Mouse (Mus musculus) heart, embryonic 11.5 days (tissue): Measurements from ENCODE around the gene Dnajc13. TPM values are rescaled to one million over a fixed set of nuclear protein-coding genes. Genes with fewer than 3 reads are reported as not detected.

ENCODE experiments used
- ATAC-seq: fragments of 200-750 bp; cut with Nextera tagmentation; replicated peaks from 2 replicates; pipeline ENCODE4 v1.8.0; 2017; ENCODE audit warnings: moderate library complexity; ENCODE audit not compliant: insufficient number of reproducible peaks, low FRiP score, low TSS enrichment
- H3K27ac ChIP-seq: fragments of 300-500 bp; sonication (generic); 2 replicates; pipeline ENCODE4 v1.5.1; 2014; ENCODE audit warnings: mild to moderate bottlenecking, low read depth, low read length
- H3K27me3 ChIP-seq: fragments of 300-500 bp; sonication (generic); 2 replicates; pipeline ENCODE4 v1.6.1; 2014; ENCODE audit warnings: mild to moderate bottlenecking, low read length, mixed read lengths; ENCODE audit not compliant: control insufficient read depth, insufficient read depth
- H3K36me3 ChIP-seq: fragments of 300-500 bp; sonication (generic); 2 replicates; pipeline ENCODE4 v1.6.1; 2014; ENCODE audit warnings: mild to moderate bottlenecking, low read length, moderate library complexity, mixed read lengths; ENCODE audit not compliant: control insufficient read depth, insufficient read depth
- H3K4me1 ChIP-seq: fragments of 300-500 bp; sonication (generic); 2 replicates; pipeline ENCODE4 v1.6.1; 2014; ENCODE audit warnings: low read length; ENCODE audit not compliant: control insufficient read depth, insufficient read depth
- H3K4me2 ChIP-seq: fragments of 300-500 bp; sonication (generic); 2 replicates; pipeline ENCODE4 v1.6.1; 2014; ENCODE audit warnings: mild to moderate bottlenecking, moderate library complexity
- H3K4me3 ChIP-seq: fragments of 300-500 bp; sonication (generic); 2 replicates; pipeline ENCODE4 v1.5.1; 2014; ENCODE audit warnings: low read depth, low read length
- H3K9ac ChIP-seq: fragments of 300-500 bp; sonication (generic); 2 replicates; pipeline ENCODE4 v1.6.1; 2014; ENCODE audit warnings: mild to moderate bottlenecking, low read depth, low read length, moderate library complexity
- H3K9me3 ChIP-seq: fragments of 300-500 bp; sonication (generic); replicated peaks from 2 replicates; pipeline ENCODE4 v1.6.1; 2016; ENCODE audit warnings: low read length; ENCODE audit not compliant: control insufficient read depth
- WGBS: fragments of 180-500 bp; shearing (Covaris S2); extraction: QIAGEN DNeasy Blood & Tissue Kit; methylation state at CpG from one replicate; pipeline ENCODE4 v1.1.7; 2014; ENCODE audit not compliant: insufficient replicate concordance; 5-methylcytosine and 5-hydroxymethylcytosine counted together
- polyA plus RNA-seq: library from polyadenylated mRNA; unstranded; fragments of >200 nt; fragmentation: Nextera tagmentation; extraction: Ambion mirVana; gene quantifications from 2 replicates; pipeline ENCODE4 v1.2.1, GENCODE M21; 2014

Gene Dnajc13
- polyA plus RNA-seq, 1 experiment from 2014 or later, result 31.9 TPM

DNA sequence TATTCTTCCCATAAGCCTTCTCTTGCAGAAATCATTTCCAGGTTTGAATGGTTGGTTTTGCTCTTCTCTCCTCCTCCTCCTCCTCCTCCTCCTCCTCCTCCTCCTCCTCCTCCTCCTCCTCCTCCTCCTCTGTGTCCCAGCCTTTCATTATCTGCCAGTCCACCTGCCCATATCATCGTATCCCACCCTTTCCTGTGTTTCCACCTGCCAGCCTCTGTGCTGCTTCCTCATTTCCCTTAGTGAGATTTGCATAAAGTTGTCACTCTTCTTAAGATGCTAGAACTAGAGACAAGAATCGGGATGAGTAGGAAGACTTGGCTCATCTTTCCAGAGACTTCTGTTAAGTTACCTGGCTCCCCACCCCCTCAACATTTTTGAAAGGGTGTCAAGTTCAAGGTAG is 1.8 kb upstream of the Dnajc13 start:
- Histone ChIP-seq H3K4me3 (no peak overlapping the region), H3K36me3 (no peaks in the 10 kb centered on the region), H3K4me1 (peaks cover 5% of the 10 kb centered on the region), H3K27me3 (no peaks in the 10 kb centered on the region), H3K4me2 (no peak overlapping the region), H3K9ac (no peak overlapping the region), H3K27ac (no peak overlapping the region), H3K9me3 (no peaks in the 10 kb centered on the region)
- ATAC-seq, result no peak
- 51% methylated on average over 2 of the region's 2 CpGs for WGBS

DNA sequence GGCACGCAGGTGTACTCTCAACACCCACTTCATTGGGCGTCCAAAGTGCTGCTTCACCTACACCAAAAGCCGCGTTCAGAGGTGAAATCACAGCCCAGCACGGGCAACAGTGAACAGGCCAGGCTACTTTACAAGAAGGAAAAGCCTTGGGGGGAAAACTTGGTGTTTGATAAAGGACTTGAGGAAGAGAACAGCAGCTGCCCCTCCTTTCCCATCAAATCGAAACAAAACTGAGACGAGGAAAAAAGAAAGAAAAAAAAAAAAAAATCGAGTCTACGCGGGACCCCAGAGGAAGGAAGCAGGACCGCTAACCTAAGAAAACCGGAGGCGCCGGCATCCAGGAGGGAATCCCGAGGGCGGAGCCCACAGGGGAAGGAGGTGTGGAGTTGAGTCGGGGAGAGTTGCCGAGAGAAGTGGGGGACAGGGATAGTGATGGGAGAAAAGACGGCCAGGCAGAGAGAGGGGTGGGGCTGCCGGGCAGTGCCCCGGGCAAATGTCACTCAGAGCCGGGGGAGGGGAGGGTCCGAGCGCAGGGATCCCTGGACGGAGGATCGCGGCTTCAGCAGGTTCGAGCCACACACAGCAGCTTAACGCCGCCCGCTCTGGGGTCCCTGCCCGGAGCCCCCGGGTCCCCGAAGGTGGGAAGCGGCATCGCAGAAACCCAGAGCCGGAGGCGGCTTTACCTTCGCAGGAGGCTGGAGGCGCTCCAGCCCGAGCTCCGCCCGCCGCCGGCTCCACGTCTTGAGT is 541 bp downstream of the Dnajc13 start:
- Histone ChIP-seq H3K9ac (peak overlapping the region; percentile 93), H3K27ac (peak overlapping the region; percentile 90), H3K27me3 (no peaks in the 10 kb centered on the region), H3K9me3 (no peaks in the 10 kb centered on the region), H3K36me3 (no peaks in the 10 kb centered on the region), H3K4me3 (peak overlapping the region; percentile 98), H3K4me1 (peaks cover 5% of the 10 kb centered on the region), H3K4me2 (peak overlapping the region; percentile 93)
- ATAC-seq, result peak; percentile 67
- WGBS, result 1% methylated on average over 44 of the region's 46 CpGs

DNA sequence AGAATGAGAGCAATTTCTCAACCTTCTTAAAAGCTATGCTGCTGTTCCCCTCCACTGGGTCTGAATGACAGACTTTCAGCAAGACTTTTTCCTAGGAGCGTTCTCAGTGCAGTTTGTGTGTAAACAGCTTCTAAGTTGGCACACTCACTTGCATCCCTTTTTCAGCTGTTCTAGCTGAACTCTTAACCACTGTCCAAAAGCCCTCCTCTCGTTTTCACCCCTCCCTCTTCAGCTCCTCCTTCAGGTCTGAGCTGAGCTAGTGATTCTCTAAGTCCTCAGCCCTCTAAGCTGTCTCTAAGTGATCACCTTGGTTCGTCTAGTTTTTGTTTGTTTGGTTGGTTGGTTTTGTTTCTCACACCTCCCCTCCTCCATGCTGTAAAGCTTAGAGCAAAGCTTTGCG is 2.4 kb downstream of the Dnajc13 start:
- 62% methylated on average over 4 of the region's 4 CpGs for WGBS
- no peak for ATAC-seq
- 0 out of 2 replicates have a peak overlapping the region, but pooled peaks have one; percentile 4 for H3K4me2 ChIP-seq
- H3K4me1 ChIP-seq, result peaks cover 5% of the 10 kb centered on the region
- H3K27ac ChIP-seq, result no peak overlapping the region
- no peak overlapping the region for H3K9ac ChIP-seq
- no peaks in the 10 kb centered on the region for H3K9me3 ChIP-seq
- H3K36me3 ChIP-seq, result no peaks in the 10 kb centered on the region
- H3K27me3 ChIP-seq, result no peaks in the 10 kb centered on the region
- no peak overlapping the region for H3K4me3 ChIP-seq

- H3K27me3 ChIP-seq, result no peaks in the 10 kb centered on the region
- H3K27ac ChIP-seq, result no peak overlapping the region
- H3K36me3 ChIP-seq, result no peaks in the 10 kb centered on the region
- H3K9me3 ChIP-seq, result no peaks in the 10 kb centered on the region
- no peak overlapping the region for H3K4me2 ChIP-seq
- H3K9ac ChIP-seq, result no peak overlapping the region
- H3K4me1 ChIP-seq, result peaks cover 13% of the 10 kb centered on the region
- 76% methylated on average over 2 of the region's 2 CpGs for WGBS
- ATAC-seq, result no peak
- H3K4me3 ChIP-seq, result no peak overlapping the region
These were observed 6.6 kb downstream of the Dnajc13 start for GRCm38 (mm10) chr9:104256085-104256484.

DNA sequence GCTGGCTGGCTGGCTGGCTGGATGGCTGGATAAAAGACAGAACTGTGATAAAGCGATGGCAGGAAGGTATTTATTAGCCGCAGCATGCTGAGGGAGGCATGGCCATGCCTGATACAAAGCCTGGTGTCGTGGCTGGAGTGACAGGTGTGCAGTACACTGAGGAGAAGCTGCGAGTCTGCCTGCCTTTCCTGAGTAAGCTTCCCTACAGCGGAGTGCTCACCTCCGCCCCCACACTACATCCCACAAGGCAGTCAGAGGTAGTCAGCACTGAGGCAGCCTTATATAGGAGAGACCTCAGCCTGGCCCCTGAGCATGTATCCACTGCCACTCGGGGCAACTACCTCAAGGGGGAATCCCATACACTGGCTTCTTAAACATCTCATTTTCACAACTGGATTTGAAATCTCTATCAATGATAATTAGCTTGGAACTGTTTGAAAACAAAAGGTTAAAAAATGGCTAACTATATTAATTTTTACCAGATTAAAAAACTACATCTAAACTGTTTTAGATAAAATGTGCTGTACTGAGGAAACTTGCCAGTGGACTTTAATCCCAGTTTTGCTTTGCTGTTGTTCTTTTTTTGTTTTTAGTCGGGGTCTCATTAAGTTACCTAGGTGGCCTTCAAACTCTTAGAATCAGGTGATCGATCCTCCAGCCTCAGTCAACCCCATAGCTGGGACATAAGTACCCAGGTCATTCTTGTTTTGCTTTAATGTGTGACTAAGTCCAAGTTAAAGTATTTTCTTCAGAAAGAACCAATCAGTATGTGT is 8.1 kb downstream of the Dnajc13 start:
- H3K4me1 ChIP-seq, result peaks cover 13% of the 10 kb centered on the region; the same call in 1 of the 2 replicates
- WGBS, result 54% methylated on average over 9 of the region's 9 CpGs
- no peaks in the 10 kb centered on the region for H3K27me3 ChIP-seq
- no peak overlapping the region for H3K9ac ChIP-seq
- ATAC-seq, result no peak
- H3K4me2 ChIP-seq, result no peak overlapping the region
- H3K9me3 ChIP-seq, result no peaks in the 10 kb centered on the region
- H3K4me3 ChIP-seq, result no peak overlapping the region
- no peak overlapping the region for H3K27ac ChIP-seq
- no peaks in the 10 kb centered on the region for H3K36me3 ChIP-seq

- Histone ChIP-seq H3K4me3 (no peak overlapping the region), H3K36me3 (no peaks in the 10 kb centered on the region), H3K4me2 (no peak overlapping the region), H3K27ac (no peak overlapping the region), H3K9me3 (no peaks in the 10 kb centered on the region), H3K9ac (no peak overlapping the region), H3K27me3 (no peaks in the 10 kb centered on the region), H3K4me1 (peaks cover 13% of the 10 kb centered on the region)
- 86% methylated on average over 3 of the region's 3 CpGs for WGBS
- ATAC-seq, result no peak
These were observed 10.1 kb downstream of the Dnajc13 start for GRCm38 (mm10) chr9:104252637-104253036.

DNA sequence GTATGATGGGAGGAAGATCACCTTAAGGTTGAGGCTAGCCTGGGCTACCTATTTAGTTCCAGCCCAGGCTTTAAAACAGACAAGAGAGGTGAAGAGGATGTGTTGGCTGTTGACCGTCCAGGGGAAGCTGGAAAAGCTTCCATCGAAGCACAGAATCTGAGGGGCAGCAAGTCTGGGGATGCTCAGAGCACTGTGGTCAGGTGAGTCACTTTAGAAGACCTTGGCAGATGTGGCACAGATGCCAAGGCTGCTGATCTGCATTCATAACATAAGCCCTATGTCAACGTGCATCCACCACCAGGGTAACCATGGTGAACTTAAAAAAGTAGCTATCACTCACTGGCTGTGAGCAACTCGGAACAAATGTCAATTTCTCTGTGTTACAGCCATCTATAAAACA is 11.0 kb downstream of the Dnajc13 start:
- H3K4me2 ChIP-seq, result no peak overlapping the region
- H3K36me3 ChIP-seq, result no peaks in the 10 kb centered on the region
- no peak overlapping the region for H3K9ac ChIP-seq
- no peaks in the 10 kb centered on the region for H3K27me3 ChIP-seq
- H3K4me1 ChIP-seq, result peaks cover 13% of the 10 kb centered on the region
- 86% methylated on average over 4 of the region's 4 CpGs for WGBS
- ATAC-seq, result no peak
- no peak overlapping the region for H3K4me3 ChIP-seq
- no peak overlapping the region for H3K27ac ChIP-seq
- no peaks in the 10 kb centered on the region for H3K9me3 ChIP-seq

GRCm38 (mm10) chr9:104251111-104251510 is 11.6 kb downstream of the Dnajc13 start:
- H3K4me1 ChIP-seq, result peaks cover 13% of the 10 kb centered on the region
- H3K27me3 ChIP-seq, result no peaks in the 10 kb centered on the region
- no peak overlapping the region for H3K4me2 ChIP-seq
- WGBS, result 77% methylated on average over 8 of the region's 8 CpGs
- no peak for ATAC-seq
- no peak overlapping the region for H3K4me3 ChIP-seq
- no peak overlapping the region for H3K9ac ChIP-seq
- no peaks in the 10 kb centered on the region for H3K36me3 ChIP-seq
- no peaks in the 10 kb centered on the region for H3K9me3 ChIP-seq
- H3K27ac ChIP-seq, result no peak overlapping the region
